Mouse (Mus musculus): Measurements from ENCODE around the gene Isl1. TPM values are rescaled to one million over a fixed set of nuclear protein-coding genes. Genes with fewer than 3 reads are reported as not detected.

Isl1 gene
- total RNA-seq, 2 experiments from 2014 or later, result 0.22 to 0.38 TPM

- no peak for DNase-seq
- intact Hi-C loops (cut with DNase I), result no loop called here
These were observed 12.3 kb downstream of the Isl1 start for GRCm38 (mm10) chr13:116297048-116297811.

GRCm38 (mm10) chr13:116295401-116295800, 14.1 kb downstream of the Isl1 start:
- no peak for DNase-seq
- intact Hi-C loops (cut with DNase I), result no loop called here

- intact Hi-C loops (cut with DNase I), result no loop called here
- DNase-seq, result no peak
These were observed 14.8 kb downstream of the Isl1 start for GRCm38 (mm10) chr13:116294734-116295133.

DNA sequence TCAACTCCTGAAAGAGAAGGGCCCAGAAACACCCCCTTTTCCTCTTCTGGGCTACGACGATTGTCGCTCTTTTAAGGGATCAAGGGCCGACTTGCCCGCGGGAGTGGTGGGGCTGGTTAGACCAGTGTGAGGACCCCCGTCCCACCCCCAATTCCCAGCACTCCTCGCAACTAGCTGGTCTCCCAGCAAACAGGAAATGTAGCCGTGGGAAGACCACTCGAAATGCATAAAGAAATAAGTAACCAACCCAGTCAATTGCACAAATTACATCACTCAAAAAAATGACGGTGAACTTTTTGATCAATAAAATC, 15.4 kb downstream of the Isl1 start:
- no peak for DNase-seq
- intact Hi-C loops (cut with DNase I), result no loop called here

GRCm38 (mm10) chr13:116293301-116294150, 16.0 kb downstream of the Isl1 start:
- no peak for DNase-seq
- intact Hi-C loops (cut with DNase I), result no loop called here

GRCm38 (mm10) chr13:116289655-116290054, 19.8 kb downstream of the Isl1 start:
- DNase-seq, result no peak
- intact Hi-C loops (cut with DNase I), result no loop called here

GRCm38 (mm10) chr13:116279207-116279772, 30.2 kb downstream of the Isl1 start:
- intact Hi-C loops (cut with DNase I), result no loop called here
- DNase-seq, result no peak
